Mouse (Mus musculus): ENCODE results near the gene Slc22a14. TPM values are rescaled to one million over a fixed set of nuclear protein-coding genes. Genes with fewer than 3 reads are reported as not detected.
A peak's percentile ranks its signal among the peaks of the same experiment; 100 is the strongest.

The Slc22a14 gene
- polyA plus RNA-seq, 1 experiment from 2014 or later: not detected

DNA sequence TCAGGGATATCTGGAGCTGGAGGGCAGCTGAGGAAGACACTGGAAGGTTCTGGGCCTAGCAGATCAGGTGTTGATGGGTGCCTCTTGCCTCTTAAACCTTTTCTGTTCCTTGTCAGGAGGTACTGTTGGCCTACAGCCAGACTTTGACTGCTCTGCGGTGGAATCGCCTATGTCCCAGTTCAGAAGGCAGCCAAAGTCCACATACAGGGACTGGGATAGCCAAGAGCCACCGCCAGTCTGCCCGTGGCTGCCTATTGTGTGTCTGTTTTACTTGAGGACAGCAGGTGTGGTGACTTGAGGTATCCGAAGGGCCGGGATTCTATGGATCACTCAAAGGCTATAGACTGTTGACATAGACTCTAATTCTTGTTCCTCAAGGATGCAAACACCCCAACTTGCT lies 199.8 kb downstream of the Slc22a14 start:
- no peak for ATAC-seq (ENCODE audit: insufficient number of reproducible peaks, insufficient read depth, low FRiP score, low read depth)
- Histone ChIP-seq H3K27me3 (ENCODE audit: control insufficient read depth, insufficient read depth, low read length) (no peaks in the 10 kb centered on the region), H3K4me1 (ENCODE audit: control insufficient read depth in 2 of 2, insufficient read depth in 2 of 2, low read length in 2 of 2) (no peaks in the 10 kb centered on the region), H3K4me3 (ENCODE audit: control insufficient read depth in 1 of 2, insufficient read depth in 1 of 2, low read depth in 1 of 2, low read length in 2 of 2) (no peak overlapping the region), H3K9ac (ENCODE audit: low read length) (no peak overlapping the region), H3K4me2 (ENCODE audit: low read length) (no peak overlapping the region), H3K27ac (replicated peaks in 1 of 2; ENCODE audit: control insufficient read depth in 1 of 2, insufficient read depth in 1 of 2, low read depth in 2 of 2, low read length in 2 of 2) (no peak overlapping the region), H3K9me3 (ENCODE audit: control insufficient read depth, low read length) (no peaks in the 10 kb centered on the region), H3K36me3 (ENCODE audit: control insufficient read depth, insufficient read depth, low read length) (no peaks in the 10 kb centered on the region)
- 78% methylated on average over 6 of the region's 6 CpGs for WGBS

DNA sequence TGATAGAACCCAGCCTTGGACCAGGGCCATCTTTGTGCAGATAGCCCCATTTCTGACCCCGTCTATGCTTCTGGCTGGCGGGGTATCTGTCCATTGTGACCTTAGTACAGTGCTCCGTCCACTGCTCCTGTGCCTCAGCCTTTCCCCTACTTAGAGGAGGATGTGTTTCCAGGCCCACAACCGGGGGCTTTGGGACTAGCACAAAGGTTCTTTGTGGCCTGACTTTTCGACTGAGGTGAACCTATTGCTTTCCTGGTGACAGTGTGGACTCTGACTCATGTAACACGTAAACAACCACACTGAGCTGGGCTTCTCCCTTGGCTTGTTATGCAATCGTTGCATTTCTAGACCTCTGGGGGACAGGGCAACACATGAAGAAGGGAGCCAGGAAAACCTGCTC lies 200.6 kb downstream of the Slc22a14 start:
- Histone ChIP-seq H3K4me2 (ENCODE audit: low read length) (no peak overlapping the region), H3K9me3 (ENCODE audit: control insufficient read depth, low read length) (no peaks in the 10 kb centered on the region), H3K4me1 (ENCODE audit: control insufficient read depth in 2 of 2, insufficient read depth in 2 of 2, low read length in 2 of 2) (no peaks in the 10 kb centered on the region), H3K4me3 (ENCODE audit: control insufficient read depth in 1 of 2, insufficient read depth in 1 of 2, low read depth in 1 of 2, low read length in 2 of 2) (no peak overlapping the region), H3K27me3 (ENCODE audit: control insufficient read depth, insufficient read depth, low read length) (no peaks in the 10 kb centered on the region), H3K9ac (ENCODE audit: low read length) (no peak overlapping the region), H3K27ac (replicated peaks in 1 of 2; ENCODE audit: control insufficient read depth in 1 of 2, insufficient read depth in 1 of 2, low read depth in 2 of 2, low read length in 2 of 2) (no peak overlapping the region), H3K36me3 (ENCODE audit: control insufficient read depth, insufficient read depth, low read length) (no peaks in the 10 kb centered on the region)
- ATAC-seq (ENCODE audit: insufficient number of reproducible peaks, insufficient read depth, low FRiP score, low read depth): no peak
- 77% methylated on average over 7 of the region's 7 CpGs for WGBS

DNA sequence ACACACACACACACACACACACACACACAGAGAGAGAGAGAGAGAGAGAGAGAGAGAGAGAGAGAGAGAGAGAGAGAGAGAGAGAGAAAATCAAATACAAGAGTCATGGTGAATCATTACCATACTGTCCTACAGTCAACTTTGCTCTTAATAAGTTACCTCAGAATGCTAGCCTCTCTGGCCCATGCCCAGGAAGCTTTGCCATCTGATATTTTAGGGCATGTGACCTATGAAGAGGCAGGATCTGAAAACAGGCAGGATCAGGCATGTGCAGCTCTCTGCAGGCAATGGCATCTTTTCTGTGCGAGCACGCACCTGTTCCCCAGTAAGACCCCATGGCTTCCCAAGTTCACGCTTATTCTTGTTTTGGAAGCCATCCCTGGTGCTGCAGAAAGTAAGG lies 204.7 kb downstream of the Slc22a14 start:
- no peak overlapping the region for H3K27ac ChIP-seq (replicated peaks in 1 of 2; ENCODE audit: control insufficient read depth in 1 of 2, insufficient read depth in 1 of 2, low read depth in 2 of 2, low read length in 2 of 2)
- H3K9me3 ChIP-seq (ENCODE audit: control insufficient read depth, low read length): no peaks in the 10 kb centered on the region
- H3K4me2 ChIP-seq (ENCODE audit: low read length): no peak overlapping the region
- H3K9ac ChIP-seq (ENCODE audit: low read length): no peak overlapping the region
- H3K4me3 ChIP-seq (ENCODE audit: control insufficient read depth in 1 of 2, insufficient read depth in 1 of 2, low read depth in 1 of 2, low read length in 2 of 2): no peak overlapping the region
- H3K36me3 ChIP-seq (ENCODE audit: control insufficient read depth, insufficient read depth, low read length): no peaks in the 10 kb centered on the region
- H3K27me3 ChIP-seq (ENCODE audit: control insufficient read depth, insufficient read depth, low read length): peaks cover 10% of the 10 kb centered on the region
- H3K4me1 ChIP-seq (ENCODE audit: control insufficient read depth in 2 of 2, insufficient read depth in 2 of 2, low read length in 2 of 2): no peaks in the 10 kb centered on the region
- WGBS: 86% methylated on average over 3 of the region's 3 CpGs
- no peak for ATAC-seq (ENCODE audit: insufficient number of reproducible peaks, insufficient read depth, low FRiP score, low read depth)

DNA sequence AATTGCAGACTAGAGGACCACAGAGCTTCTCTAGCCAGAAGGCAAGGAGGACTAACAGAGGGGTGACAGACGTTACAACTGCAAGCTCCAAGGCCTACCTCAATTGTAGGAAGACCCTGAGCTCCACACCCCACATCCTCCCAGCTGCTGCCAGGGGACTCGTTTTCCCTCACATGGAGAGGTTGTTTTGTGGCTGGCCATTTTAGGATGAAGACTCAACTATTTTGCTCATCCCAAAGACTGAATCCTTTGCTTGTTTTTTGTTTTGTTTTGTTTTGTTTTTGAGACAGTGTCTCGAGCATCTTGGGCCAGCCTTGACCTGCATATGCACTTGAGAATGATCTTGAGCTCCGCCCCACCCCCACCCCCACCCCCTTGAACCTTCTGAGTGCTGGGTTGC lies 206.5 kb downstream of the Slc22a14 start, which contains the start of gene Gm47289:
Gene Gm47289, plus strand, starts transcription at position 301 of the 400 bp plus-strand sequence.
- Histone ChIP-seq H3K4me1 (ENCODE audit: control insufficient read depth in 2 of 2, insufficient read depth in 2 of 2, low read length in 2 of 2) (no peaks in the 10 kb centered on the region), H3K27ac (replicated peaks in 1 of 2; ENCODE audit: control insufficient read depth in 1 of 2, insufficient read depth in 1 of 2, low read depth in 2 of 2, low read length in 2 of 2) (no peak within 1 kb of the TSS), H3K4me2 (ENCODE audit: low read length) (no peak within 1 kb of the TSS), H3K27me3 (ENCODE audit: control insufficient read depth, insufficient read depth, low read length) (peaks cover 20% of the 10 kb centered on the region), H3K9ac (ENCODE audit: low read length) (no peak within 1 kb of the TSS), H3K9me3 (ENCODE audit: control insufficient read depth, low read length) (no peaks in the 10 kb centered on the region), H3K36me3 (ENCODE audit: control insufficient read depth, insufficient read depth, low read length) (no peaks in the 10 kb centered on the region), H3K4me3 (ENCODE audit: control insufficient read depth in 1 of 2, insufficient read depth in 1 of 2, low read depth in 1 of 2, low read length in 2 of 2) (no peak within 1 kb of the TSS)
- WGBS: 51% methylated on average over 4 of the region's 4 CpGs
- no peak for ATAC-seq (ENCODE audit: insufficient number of reproducible peaks, insufficient read depth, low FRiP score, low read depth)

DNA sequence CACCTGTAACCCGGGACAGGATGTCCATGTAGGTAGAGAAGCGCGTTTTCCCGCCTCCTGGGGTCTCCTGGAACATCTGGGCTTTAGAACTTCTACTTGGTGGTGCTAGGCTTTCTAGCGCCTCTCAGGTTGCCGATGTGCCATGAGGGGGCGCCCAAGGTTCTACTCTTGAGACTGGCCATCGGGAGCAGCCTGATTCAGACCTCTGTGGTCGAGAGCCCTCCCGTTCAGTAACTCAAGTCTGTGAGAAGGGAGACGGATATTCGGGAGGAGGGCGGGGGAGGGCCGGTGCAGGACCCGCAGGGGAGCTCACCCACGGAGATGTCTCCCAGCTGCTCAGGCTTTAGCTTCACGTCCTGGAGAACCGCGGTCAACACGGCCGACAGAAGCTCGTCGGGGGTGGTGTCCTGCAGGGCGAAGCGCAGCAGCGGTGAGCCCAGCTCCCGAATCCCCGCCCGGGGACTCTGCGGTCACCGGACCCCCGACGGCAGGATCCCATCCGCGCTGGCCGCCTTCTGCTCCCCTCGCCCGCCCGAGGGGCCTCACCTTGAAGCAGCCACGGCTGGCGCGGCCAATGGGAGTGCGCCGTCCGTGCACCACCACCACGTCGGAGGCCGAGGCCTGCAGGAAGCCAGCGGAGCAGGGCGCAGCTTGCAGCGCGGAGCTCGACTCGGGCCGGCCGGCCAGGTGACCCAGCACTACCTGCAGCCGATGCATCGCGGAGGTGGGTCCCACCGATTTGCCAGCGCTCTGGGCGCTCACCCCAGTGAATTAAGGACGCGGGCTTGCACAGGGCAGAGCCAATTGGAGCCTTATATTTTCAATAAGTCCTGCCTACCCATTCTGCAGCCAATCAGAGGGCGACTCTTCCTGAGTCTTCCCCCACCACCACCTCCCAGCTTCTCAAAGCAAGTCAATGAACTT lies 208.8 kb downstream of the Slc22a14 start, which contains the start of gene Acaa1b:
Gene Acaa1b, minus strand, starts transcription at position 816 of the 924 bp plus-strand sequence.
- H3K27me3 ChIP-seq (ENCODE audit: control insufficient read depth, insufficient read depth, low read length): peaks cover 20% of the 10 kb centered on the region
- H3K36me3 ChIP-seq (ENCODE audit: control insufficient read depth, insufficient read depth, low read length): no peaks in the 10 kb centered on the region
- no peaks in the 10 kb centered on the region for H3K9me3 ChIP-seq (ENCODE audit: control insufficient read depth, low read length)
- ATAC-seq (ENCODE audit: insufficient number of reproducible peaks, insufficient read depth, low FRiP score, low read depth): peak; percentile 69; the same call in 1 of the 2 replicates
- peak within 1 kb of the TSS; percentile 25; the same call in 1 of the 2 replicates for H3K9ac ChIP-seq (ENCODE audit: low read length)
- H3K27ac ChIP-seq (replicated peaks in 1 of 2; ENCODE audit: control insufficient read depth in 1 of 2, insufficient read depth in 1 of 2, low read depth in 2 of 2, low read length in 2 of 2): no peak within 1 kb of the TSS
- H3K4me2 ChIP-seq (ENCODE audit: low read length): peak within 1 kb of the TSS; percentile 73
- under 1% methylated on average over 64 of the region's 65 CpGs for WGBS
- H3K4me1 ChIP-seq (ENCODE audit: control insufficient read depth in 2 of 2, insufficient read depth in 2 of 2, low read length in 2 of 2): no peaks in the 10 kb centered on the region
- H3K4me3 ChIP-seq (ENCODE audit: control insufficient read depth in 1 of 2, insufficient read depth in 1 of 2, low read depth in 1 of 2, low read length in 2 of 2): peak within 1 kb of the TSS; percentile 38 to 46

DNA sequence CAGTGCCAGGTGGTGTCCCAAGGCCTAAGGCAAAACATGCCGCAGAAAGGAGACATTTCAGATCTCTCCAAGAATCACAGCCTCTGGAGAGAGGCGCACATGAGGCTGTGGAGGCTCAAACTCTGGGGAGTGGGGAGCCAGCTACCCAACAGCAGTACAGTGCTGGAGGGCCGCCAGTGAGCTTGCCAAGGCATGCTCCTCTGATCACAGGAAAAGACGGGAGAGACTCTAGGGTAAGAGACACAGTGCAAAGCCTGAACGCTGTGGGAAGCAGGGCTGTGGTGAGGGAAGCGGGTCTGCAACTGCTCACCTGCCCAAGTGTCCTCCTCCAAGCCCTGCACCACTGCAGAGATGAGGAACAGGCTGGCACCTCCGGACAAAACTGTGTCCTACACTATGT lies 209.5 kb downstream of the Slc22a14 start:
- Histone ChIP-seq H3K36me3 (ENCODE audit: control insufficient read depth, insufficient read depth, low read length) (no peaks in the 10 kb centered on the region), H3K9me3 (ENCODE audit: control insufficient read depth, low read length) (no peaks in the 10 kb centered on the region), H3K4me2 (ENCODE audit: low read length) (peak overlapping the region; percentile 73), H3K27me3 (ENCODE audit: control insufficient read depth, insufficient read depth, low read length) (peaks cover 20% of the 10 kb centered on the region), H3K27ac (replicated peaks in 1 of 2; ENCODE audit: control insufficient read depth in 1 of 2, insufficient read depth in 1 of 2, low read depth in 2 of 2, low read length in 2 of 2) (no peak overlapping the region), H3K4me3 (ENCODE audit: control insufficient read depth in 1 of 2, insufficient read depth in 1 of 2, low read depth in 1 of 2, low read length in 2 of 2) (no peak overlapping the region), H3K9ac (ENCODE audit: low read length) (no peak overlapping the region), H3K4me1 (ENCODE audit: control insufficient read depth in 2 of 2, insufficient read depth in 2 of 2, low read length in 2 of 2) (no peaks in the 10 kb centered on the region)
- ATAC-seq (ENCODE audit: insufficient number of reproducible peaks, insufficient read depth, low FRiP score, low read depth): 0 out of 2 replicates have a peak, but pooled peaks have one; percentile 27
- WGBS: 41% methylated on average over 7 of the region's 7 CpGs

DNA sequence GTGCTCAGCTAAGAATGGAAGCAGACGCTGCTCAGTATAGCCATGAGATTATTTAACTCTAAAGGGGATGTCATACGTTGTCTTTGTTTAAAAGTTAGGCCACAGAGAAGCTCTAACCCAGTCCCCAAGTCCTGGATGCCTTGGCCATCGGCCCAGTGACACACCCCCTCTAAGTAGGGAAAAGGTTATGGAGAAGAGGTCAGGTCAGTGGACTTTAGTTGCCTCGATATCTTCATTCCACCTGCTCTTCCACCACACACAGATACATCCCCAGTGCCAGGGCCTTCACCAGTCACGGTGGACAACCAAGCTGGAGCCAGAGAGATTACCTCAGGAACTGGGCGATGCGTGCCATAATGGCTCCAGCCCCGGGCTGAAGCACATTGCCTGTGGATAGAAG lies 209.9 kb downstream of the Slc22a14 start:
- no peaks in the 10 kb centered on the region for H3K9me3 ChIP-seq (ENCODE audit: control insufficient read depth, low read length)
- 70% methylated on average over 8 of the region's 8 CpGs for WGBS

More for the DNA sequence above, 209.9 kb downstream of the Slc22a14 start:
- Histone ChIP-seq H3K4me3 (ENCODE audit: control insufficient read depth in 1 of 2, insufficient read depth in 1 of 2, low read depth in 1 of 2, low read length in 2 of 2) (no peak overlapping the region), H3K9ac (ENCODE audit: low read length) (no peak overlapping the region), H3K27me3 (ENCODE audit: control insufficient read depth, insufficient read depth, low read length) (peaks cover 20% of the 10 kb centered on the region), H3K4me1 (ENCODE audit: control insufficient read depth in 2 of 2, insufficient read depth in 2 of 2, low read length in 2 of 2) (no peaks in the 10 kb centered on the region), H3K4me2 (ENCODE audit: low read length) (no peak overlapping the region), H3K36me3 (ENCODE audit: control insufficient read depth, insufficient read depth, low read length) (no peaks in the 10 kb centered on the region), H3K27ac (replicated peaks in 1 of 2; ENCODE audit: control insufficient read depth in 1 of 2, insufficient read depth in 1 of 2, low read depth in 2 of 2, low read length in 2 of 2) (no peak overlapping the region)
- ATAC-seq (ENCODE audit: insufficient number of reproducible peaks, insufficient read depth, low FRiP score, low read depth): no peak

Data from heart, embryonic 14.5 days (tissue).